Mouse (Mus musculus): Measurements from ENCODE around the gene Ykt6. TPM values are rescaled to one million over a fixed set of nuclear protein-coding genes. Genes with fewer than 3 reads are reported as not detected.
A peak's percentile ranks its signal among the peaks of the same experiment; 100 is the strongest.
"Not testable (repeated sequence)": the region's sequence is repeated elsewhere in the genome, so short reads cannot be mapped to it uniquely, and the experiment has no call there.

Ykt6 gene
- polyA plus RNA-seq, 2 experiments from 2014 or later: 28.1 to 31.5 TPM

DNA sequence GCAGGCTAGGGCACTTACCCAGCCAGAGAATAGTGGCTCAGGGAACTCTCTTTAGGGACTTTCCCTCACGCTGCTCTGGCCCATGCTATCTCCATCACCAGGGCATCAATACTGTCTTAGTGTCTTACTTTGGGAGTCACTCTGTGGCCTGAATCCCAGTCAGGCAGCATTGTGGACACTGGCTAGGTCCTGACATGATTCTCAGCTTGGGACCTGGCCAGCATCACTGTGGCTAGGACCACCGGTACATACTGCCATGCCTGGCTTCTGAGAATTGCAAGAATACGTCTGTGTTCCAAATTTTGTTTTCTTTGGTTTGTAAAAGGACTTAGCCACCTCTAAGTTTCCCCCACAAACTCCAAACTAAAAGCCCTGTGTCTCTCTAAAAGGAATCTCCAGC, 39.4 kb downstream of the Ykt6 start:
- no peak for ATAC-seq

DNA sequence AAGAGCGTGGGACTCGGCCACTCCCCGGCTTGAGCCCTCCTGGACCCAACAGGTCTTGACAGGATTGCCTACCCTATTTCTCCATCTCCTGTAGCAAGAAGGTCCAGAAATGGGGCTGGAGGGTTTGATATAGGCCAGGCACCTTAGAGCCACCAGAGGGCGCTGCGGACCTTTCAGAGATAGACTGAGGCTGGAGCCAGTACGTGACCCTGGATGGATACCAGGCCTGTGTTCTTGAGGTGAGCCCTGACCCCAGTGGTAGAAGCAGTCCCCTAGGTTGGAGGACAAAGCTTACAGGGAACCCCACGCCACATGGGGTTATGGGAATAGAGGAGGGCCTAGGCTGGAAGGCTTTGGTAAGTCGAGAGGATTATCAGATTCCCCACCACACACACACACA, 40.5 kb downstream of the Ykt6 start:
- peak; percentile 35 for ATAC-seq

DNA sequence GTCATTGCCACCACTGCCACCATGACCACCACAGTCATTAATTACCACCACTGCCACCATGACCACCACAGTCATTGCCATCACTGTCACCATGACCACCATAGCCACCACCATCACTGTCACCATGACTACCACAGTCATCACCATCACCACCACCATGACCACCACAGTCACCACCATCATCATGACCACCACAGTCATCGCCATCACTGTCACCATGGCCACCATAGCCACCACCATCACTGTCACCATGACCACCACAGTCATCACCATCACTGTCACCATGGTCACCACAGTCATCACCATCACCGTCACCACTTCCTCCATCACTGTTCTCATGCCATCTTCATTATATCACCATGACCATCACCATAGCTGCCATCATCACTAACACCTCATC, 43.0 kb downstream of the Ykt6 start:
- no peak for ATAC-seq

DNA sequence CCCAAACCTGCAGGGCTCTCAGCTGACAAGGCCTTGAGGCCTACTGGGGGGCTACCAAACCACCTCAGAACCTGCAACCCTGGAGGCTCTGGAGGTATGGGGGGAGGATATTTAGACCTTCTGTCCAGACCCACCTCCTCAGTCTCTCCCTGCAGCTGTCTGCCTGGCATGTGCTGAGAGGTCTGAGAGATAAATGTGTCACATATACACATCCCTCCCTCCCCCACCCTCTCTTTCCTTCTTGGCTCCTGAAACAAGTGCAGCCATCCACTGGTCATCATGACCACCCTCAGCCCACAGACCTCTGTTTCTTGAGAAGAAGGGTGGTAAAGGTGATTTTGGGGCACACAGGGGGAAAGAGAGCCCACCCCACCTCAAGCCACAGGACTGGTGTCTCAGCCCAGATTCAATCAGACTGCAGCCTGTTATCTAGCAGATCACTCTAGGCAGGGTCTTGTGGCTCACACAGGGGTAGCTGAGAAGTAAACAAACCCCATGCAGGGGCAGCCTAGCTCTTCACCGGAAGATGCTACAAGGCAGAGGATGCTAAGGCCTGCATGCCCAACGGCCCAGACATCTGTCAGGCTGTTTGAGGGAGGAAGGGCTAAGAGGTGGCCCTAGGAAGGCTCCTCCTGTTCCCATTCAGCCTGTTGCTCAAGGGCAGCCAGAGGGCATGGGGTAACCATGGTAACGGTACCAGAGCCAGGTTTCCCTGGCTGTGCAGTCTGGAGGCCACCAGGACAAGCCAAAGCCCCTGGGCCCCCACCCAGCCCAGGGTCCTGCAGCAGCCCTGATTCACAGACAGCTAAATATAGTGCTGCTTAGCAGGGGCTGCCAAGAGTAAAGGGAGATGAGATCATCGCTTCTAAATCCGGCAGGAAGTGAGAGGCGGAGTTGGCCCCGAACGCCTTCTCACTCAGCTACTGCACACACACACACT, 44.6 kb downstream of the Ykt6 start:
- ATAC-seq: peak; percentile 89

DNA sequence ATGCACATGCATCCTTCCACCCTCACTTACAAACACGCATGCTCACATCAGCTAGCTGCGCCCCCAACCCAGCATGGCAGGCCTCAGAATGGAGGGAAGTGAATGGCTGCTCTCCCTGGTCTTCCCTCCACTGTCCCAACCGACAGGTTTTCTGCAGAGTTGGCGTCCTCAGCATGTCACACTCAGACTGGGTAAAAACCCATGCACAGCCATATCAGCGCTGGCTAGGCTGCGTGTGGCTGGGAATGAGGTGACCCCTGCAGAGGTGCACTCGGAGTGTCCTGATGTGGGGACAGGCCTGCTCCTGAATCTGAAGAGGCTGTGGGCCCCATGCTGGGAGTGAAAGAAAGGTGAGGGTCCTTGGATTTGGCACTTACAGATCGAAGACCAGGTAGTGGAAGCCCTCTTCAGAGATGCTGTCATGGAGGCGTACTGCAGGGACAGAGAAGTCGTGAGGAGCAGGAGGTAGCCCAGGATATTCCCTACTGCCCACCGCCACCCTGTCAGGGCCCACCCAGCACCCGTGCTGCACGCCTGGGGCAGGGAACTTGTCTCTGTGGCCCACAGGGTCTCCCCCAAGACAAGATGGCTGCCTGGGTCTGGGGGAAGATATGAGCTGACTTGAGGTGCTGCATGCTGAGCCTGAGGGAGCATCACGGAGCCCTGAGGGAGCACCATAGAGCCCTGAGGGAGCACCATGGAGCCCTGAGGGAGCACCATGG, 45.6 kb downstream of the Ykt6 start:
- ATAC-seq: no peak

DNA sequence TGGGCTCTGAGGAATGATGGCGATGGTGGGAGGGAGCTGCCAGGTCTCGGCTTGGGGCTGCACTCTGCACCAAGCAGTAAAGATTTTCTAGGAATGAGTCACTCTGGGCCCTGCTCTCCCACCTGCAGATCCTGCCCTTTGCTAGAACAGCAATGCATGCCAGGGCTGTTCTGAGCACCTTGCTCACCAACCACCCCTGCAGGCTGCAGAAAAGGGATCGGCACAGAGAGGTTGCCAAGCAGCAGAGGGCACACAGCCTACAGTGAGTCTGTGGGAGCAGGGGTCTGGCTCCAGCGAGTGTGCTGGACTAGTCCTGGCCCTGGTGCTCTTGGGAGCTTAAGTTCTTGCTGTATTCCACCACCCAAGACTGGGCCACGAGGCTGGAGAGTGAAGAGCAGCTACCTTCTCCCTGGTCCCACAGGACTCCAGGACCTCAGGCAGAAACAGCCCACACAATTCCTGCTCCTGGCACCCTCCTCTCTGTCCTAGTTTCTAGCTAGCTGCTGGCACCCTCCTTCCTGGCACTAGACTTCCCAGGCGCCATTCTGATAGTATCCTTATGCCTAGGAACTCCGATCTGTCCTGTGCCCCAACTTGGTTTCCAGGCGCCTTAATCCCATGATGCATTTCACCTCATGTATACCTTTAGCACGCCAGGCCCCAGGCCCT, 46.6 kb downstream of the Ykt6 start:
- no peak for ATAC-seq

DNA sequence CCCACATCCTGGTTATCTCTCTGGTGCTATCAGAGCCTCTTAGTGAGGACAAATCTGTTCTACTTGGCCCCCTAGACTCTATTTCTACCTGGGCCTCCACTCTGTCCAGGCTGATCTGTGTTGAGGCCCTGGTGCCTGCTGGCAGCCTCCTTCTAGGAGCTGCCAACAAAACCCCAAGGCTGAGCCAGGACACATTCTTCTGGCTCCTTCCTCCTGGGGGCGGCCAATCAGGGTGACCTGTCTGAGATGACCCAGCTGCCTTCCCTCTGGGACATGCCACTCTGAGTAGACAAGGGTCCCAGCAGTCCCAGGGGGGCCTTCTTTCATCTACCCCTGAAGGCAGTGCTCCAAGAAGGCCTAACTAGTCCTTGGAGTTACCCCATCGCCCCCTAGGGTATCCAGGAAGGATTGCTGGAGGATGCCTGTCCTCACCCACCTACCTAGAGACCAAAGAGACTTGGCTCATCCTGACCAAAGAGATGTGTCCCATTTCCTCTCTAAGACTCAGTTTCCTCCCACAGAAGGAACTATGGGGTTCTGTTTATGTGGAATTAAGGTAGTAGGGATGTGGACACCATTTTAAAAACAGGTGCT, 47.6 kb downstream of the Ykt6 start:
- no peak for ATAC-seq

DNA sequence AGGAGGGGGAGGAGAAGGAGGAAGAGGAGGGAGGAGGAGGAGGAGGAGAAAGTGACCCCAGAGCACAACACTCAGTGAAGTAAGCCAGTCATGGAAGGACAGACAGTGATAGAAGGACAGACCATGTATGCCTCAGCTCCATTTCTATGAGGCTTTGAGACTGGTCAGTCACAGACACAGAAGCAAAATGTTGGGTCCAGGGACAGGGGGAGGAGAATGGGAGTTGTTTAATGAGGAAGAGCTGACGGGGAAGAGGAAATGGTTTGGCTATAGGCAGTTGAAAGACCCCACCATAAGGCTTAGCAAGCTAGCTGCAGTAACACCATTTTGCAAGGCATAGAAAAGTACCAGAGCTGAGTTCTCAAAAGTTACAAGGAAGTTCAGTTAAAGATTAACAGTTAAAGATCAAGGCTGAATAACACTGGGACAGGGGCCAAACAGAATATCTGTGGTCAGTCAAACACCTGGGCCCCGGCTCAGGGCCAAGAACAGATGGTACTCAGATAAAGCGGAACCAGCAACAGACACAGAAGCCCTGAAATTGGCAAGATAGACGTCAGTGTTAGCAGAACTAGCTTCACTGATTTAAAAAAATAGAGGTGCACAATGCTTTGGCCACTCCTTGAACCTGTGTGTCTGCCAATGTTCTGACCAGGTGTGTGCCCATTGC, 50.0 kb downstream of the Ykt6 start:
- peak; percentile 31 for ATAC-seq

DNA sequence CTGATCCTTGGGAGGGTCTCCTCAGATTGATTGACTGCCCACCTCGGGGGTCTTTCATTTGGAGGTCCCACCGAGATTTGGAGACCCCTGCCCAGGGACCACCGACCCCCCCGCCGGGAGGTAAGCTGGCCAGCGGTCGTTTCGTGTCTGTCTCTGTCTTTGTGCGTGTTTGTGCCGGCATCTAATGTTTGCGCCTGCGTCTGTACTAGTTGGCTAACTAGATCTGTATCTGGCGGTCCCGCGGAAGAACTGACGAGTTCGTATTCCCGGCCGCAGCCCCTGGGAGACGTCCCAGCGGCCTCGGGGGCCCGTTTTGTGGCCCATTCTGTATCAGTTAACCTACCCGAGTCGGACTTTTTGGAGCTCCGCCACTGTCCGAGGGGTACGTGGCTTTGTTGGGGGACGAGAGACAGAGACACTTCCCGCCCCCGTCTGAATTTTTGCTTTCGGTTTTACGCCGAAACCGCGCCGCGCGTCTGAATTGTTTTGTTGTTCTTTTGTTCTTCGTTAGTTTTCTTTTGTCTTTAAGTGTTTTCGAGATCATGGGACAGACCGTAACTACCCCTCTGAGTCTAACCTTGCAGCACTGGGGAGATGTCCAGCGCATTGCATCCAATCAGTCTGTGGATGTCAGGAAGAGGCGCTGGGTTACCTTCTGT, 51.0 kb downstream of the Ykt6 start:
- not testable (repeated sequence) for ATAC-seq

DNA sequence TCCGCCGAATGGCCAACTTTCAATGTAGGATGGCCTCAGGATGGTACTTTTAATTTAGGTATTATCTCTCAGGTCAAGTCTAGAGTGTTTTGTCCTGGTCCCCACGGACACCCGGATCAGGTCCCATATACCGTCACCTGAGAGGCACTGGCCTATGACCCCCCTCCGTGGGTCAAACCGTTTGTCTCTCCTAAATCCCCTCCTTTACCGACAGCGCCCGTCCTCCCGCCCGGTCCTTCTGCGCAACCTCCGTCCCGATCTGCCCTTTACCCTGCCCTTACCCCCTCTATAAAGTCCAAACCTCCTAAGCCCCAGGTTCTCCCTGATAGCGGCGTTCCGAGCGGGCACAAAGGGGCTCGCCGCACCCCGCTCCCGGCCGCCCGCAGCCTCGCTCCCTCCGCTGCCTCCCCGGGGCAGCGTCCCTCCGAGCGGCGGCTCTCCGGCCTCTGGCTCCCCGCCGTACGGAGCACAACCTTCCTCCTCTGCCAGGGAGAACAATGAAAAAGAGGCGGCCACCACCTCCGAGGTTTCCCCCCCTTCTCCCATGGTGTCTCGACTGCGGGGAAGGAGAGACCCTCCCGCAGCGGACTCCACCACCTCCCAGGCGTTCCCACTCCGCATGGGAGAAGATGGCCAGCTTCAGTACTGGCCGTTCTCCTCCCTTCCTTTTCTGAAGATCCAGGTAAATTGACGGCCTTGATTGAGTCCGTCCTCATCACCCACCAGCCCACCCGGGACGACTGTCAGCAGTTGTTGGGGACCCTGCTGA, 51.7 kb downstream of the Ykt6 start:
- ATAC-seq: not testable (repeated sequence)

DNA sequence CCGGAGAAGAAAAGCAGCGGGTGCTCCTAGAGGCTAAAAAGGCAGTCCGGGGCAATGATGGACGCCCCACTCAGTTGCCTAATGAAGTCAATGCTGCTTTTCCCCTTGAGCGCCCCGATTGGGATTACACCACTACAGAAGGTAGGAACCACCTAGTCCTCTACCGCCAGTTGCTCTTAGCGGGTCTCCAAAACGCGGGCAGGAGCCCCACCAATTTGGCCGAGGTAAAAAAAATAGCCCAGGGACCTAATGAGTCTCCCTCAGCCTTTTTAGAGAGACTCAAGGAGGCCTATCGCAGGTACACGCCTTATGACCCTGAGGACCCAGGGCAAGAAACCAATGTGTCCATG, 52.3 kb downstream of the Ykt6 start:
- not testable (repeated sequence) for ATAC-seq

DNA sequence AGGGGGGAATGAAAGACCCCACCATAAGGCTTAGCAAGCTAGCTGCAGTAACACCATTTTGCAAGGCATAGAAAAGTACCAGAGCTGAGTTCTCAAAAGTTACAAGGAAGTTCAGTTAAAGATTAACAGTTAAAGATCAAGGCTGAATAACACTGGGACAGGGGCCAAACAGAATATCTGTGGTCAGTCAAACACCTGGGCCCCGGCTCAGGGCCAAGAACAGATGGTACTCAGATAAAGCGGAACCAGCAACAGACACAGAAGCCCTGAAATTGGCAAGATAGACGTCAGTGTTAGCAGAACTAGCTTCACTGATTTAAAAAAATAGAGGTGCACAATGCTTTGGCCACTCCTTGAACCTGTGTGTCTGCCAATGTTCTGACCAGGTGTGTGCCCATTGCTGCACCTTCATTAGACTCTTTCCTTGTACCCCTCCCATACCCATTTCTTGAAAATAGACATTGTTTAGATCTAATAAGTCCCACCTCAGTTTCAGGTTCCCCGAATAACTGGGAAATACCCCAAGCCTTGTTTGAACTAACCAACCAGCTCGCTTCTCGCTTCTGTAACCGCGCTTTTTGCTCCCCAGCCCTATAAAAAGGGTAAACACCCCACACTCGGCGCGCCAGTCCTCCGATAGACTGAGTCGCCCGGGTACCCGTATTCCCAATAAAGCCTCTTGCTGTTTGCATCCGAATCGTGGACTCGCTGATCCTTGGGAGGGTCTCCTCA, 55.4 kb downstream of the Ykt6 start:
- ATAC-seq: peak; percentile 66

DNA sequence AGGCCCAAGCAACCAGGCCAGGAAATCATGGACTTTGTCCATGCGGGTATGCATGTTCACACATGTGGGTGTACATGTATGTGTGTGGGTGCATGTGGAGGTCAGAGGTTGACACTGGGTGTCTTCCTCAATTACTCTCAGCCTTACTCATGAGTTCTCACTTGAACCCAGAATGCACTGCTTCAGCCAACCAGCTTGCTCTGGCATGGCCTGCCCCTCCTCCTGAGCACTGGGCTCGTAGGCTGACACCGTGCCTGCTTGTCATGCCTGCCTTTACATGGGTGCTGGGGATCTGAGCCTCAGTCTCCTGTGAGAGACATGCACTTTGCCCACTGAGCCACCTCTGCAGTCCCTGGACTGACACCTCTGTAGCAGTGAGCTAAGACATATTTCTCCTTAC, 56.4 kb downstream of the Ykt6 start:
- peak; percentile 26 for ATAC-seq

DNA sequence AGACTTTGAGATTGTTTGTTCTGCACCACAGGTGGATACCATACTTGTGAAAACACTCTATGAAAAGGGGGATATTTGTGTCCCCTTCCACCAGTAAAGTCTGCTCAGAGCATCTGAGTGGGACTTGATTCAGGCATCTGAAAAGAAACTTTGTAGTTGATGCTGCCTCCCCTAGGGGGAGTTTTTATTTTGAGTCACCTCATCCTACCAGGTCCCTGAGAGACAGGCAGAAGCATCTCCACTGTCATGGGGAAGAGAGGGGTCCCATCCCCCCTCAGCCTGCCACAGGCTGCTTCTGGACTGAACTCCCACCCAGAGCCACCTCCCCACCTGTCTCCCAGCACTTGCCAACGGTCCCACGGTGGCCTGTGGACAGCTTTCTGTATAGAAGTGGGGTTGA, 57.9 kb downstream of the Ykt6 start:
- ATAC-seq: no peak

DNA sequence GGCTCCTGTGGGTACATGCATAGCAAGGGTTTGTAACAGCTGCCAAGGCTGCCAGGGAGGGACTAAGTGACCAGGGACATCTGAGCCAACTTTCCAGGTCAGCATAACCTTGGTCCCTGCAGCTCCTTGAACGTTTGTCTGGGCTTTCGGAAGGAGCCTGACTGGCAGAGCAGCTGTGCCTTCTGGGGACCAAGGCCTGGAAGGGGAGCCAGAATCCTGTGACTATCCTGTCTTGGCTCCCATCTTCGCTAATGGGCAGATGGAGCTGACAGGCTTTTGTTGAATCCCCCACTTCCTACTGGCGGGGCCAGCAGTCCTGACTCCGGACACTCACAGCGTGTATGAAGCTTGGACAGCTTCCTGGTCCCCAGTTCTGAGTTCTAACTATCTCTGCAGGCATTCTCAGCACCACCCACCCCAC, 59.5 kb downstream of the Ykt6 start:
- no peak for ATAC-seq

DNA sequence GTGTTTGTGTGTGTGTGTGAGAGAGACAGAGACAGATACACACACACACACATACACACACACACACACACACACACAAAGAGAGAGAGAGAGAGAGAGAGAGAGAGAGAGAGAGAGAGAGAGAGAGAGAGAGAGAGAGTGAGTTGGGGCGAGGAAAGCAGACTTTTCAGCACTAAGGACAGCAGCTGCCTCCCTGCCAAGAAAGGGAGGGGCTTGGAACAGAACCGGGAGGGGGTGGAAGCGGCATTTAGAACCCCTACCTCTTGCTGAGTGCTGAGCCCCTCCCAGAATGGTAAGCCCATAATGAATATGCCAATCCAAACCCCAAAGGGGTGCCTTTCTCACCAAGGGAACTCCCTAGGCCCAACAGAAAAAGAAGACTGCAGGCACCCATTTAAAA, 60.9 kb downstream of the Ykt6 start:
- ATAC-seq: no peak

DNA sequence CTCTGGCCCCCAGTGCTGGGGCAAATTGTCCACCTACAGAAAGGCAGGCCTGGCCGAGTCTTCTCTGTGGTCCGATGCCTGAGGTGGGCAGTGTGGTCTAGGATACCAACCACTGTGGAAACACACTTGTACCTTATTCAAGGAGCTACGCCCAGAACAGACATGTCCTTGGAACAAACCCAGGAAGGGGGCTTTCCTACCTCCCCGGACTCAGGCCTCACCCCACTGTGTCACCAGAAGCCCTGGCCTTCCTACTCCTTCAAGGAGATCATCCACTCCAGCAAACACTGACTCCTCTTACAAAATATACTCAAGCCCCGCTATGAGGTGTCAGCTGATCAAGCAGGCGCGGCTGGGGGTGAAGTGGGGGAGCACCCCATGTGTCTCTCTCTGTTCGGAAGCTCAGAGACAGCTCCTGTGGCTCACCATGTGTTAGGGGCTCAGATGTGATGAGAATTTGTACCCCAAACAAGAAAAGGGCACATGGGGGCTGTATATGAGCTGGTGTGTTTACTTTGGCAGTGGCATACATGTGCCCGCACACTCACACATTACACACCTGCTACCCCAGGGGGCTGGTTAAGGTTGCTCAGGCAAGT, 61.4 kb downstream of the Ykt6 start:
- ATAC-seq: no peak
